Mouse (Mus musculus) C2C12 (cell line): Measurements from ENCODE around the gene Ankle2. TPM values are rescaled to one million over a fixed set of nuclear protein-coding genes. Genes with fewer than 3 reads are reported as not detected.

ENCODE experiments used
- H3K27me3 ChIP-seq: one replicate; pipeline ENCODE4 v1.6.1; 2011; ENCODE audit not compliant: control insufficient read depth, insufficient read depth, insufficient read length
- H3K36me3 ChIP-seq: one replicate; pipeline ENCODE4 v1.6.1; 2011; ENCODE audit not compliant: control insufficient read depth, insufficient read depth
- H3K4me3 ChIP-seq: one replicate; pipeline ENCODE4 v1.5.1; 2011; ENCODE audit warnings: mild to moderate bottlenecking, control low read depth; ENCODE audit not compliant: poor library complexity, insufficient read depth, severe bottlenecking
- H3K79me2 ChIP-seq: one replicate; pipeline ENCODE4 v1.6.1; 2011; ENCODE audit not compliant: control insufficient read depth, insufficient read depth
- H3K79me3 ChIP-seq: one replicate; pipeline ENCODE4 v1.6.1; 2011; ENCODE audit warnings: low read depth, control low read depth
- H3ac ChIP-seq: one replicate; pipeline ENCODE3; 2011; ENCODE audit warnings: low read depth; ENCODE audit not compliant: control insufficient read depth, insufficient read length
- CEBPB ChIP-seq: IDR thresholded peaks from one replicate; pipeline ENCODE4 v1.6.1; 2011; ENCODE audit warnings: low read depth, mild to moderate bottlenecking, control low read depth, moderate library complexity
- CTCF ChIP-seq: IDR thresholded peaks from one replicate; pipeline ENCODE4 v1.5.1; 2011; ENCODE audit not compliant: control insufficient read depth, insufficient read depth, insufficient read length
- FOSL1 ChIP-seq: IDR thresholded peaks from one replicate; pipeline ENCODE4 v1.8.0; 2011; ENCODE audit warnings: mild to moderate bottlenecking, low read length; ENCODE audit not compliant: poor library complexity, insufficient read depth, severe bottlenecking
- MAX ChIP-seq: IDR thresholded peaks from one replicate; pipeline ENCODE4 v1.6.1; 2011; ENCODE audit warnings: mild to moderate bottlenecking, control low read depth
- MYOD1 ChIP-seq: IDR thresholded peaks from one replicate; pipeline ENCODE4 v1.6.1; 2011; ENCODE audit warnings: low read depth; ENCODE audit not compliant: control insufficient read depth, insufficient read length
- MYOG ChIP-seq: IDR thresholded peaks from one replicate; pipeline ENCODE4 v1.6.1; 2011; ENCODE audit not compliant: control insufficient read depth, insufficient read length; ENCODE audit errors: extremely low read depth
- USF1 ChIP-seq: IDR thresholded peaks from one replicate; pipeline ENCODE4 v1.6.1; 2011; ENCODE audit warnings: low read depth, mild to moderate bottlenecking, control low read depth, moderate library complexity
- polyA plus RNA-seq: library from polyadenylated mRNA; unstranded; fragments of >200 nt; fragmentation: generic; extraction: Trizol; gene quantifications from one replicate; pipeline ENCODE4 v1.2.1, GENCODE M21; 2012; ENCODE audit warnings: missing spikeins

Ankle2 gene
- polyA plus RNA-seq, 1 experiment = 12.3 TPM

- Histone ChIP-seq H3K79me2 (peaks cover 39% of the 10 kb centered on the region), H3K4me3 (no peak overlapping the region), H3ac (no peak overlapping the region), H3K27me3 (no peaks in the 10 kb centered on the region), H3K36me3 (peaks cover 25% of the 10 kb centered on the region), H3K79me3 (peaks cover 29% of the 10 kb centered on the region)
- TF ChIP-seq MAX = no peak
- no peak for TF ChIP-seq CTCF
- TF ChIP-seq FOSL1 = no peak
- no peak for TF ChIP-seq MYOG
- no peak for TF ChIP-seq USF1
- TF ChIP-seq MYOD1 = no peak
- TF ChIP-seq CEBPB = no peak
Observed at GRCm38 (mm10) chr5:110232346-110232745, 1.5 kb downstream of the Ankle2 start.

GRCm38 (mm10) chr5:110244091-110244490, 13.3 kb downstream of the Ankle2 start:
- H3K79me3 ChIP-seq = no peaks in the 10 kb centered on the region
- no peak overlapping the region for H3ac ChIP-seq
- TF ChIP-seq CTCF (no peak), CEBPB (no peak), MYOG (no peak), FOSL1 (no peak), MYOD1 (no peak), MAX (no peak), USF1 (no peak)
- H3K79me2 ChIP-seq = no peaks in the 10 kb centered on the region
- no peak overlapping the region for H3K4me3 ChIP-seq
- H3K27me3 ChIP-seq = no peaks in the 10 kb centered on the region
- peaks cover 88% of the 10 kb centered on the region for H3K36me3 ChIP-seq

- no peaks in the 10 kb centered on the region for H3K27me3 ChIP-seq
- TF ChIP-seq FOSL1 (no peak), MYOD1 (no peak), USF1 (no peak), CTCF (no peak), CEBPB (no peak), MAX (no peak), MYOG (no peak)
Observed at GRCm38 (mm10) chr5:110266941-110267340, 36.1 kb downstream of the Ankle2 start.

GRCm38 (mm10) chr5:110269141-110270101, 38.6 kb downstream of the Ankle2 start, which contains the start of gene Pgam5:
Gene Pgam5, minus strand, starts transcription at chr5:110269913.
- peaks cover 52% of the 10 kb centered on the region for H3K79me2 ChIP-seq
- H3K36me3 ChIP-seq = peaks cover 34% of the 10 kb centered on the region
- peak within 1 kb of the TSS; percentile 79 for H3ac ChIP-seq
- no peaks in the 10 kb centered on the region for H3K27me3 ChIP-seq
- TF ChIP-seq CEBPB (no peak), CTCF (peak; percentile 80), MAX (peak; percentile 49)
- H3K4me3 ChIP-seq = peak within 1 kb of the TSS; percentile 91
- H3K79me3 ChIP-seq = peaks cover 38% of the 10 kb centered on the region

More at GRCm38 (mm10) chr5:110266941-110267340, 36.1 kb downstream of the Ankle2 start:
- Histone ChIP-seq H3ac (no peak overlapping the region), H3K79me2 (peaks cover 52% of the 10 kb centered on the region), H3K36me3 (peaks cover 43% of the 10 kb centered on the region), H3K4me3 (no peak overlapping the region), H3K79me3 (peaks cover 39% of the 10 kb centered on the region)

GRCm38 (mm10) chr5:110270242-110270641, 39.4 kb downstream of the Ankle2 start:
- H3K36me3 ChIP-seq = peaks cover 26% of the 10 kb centered on the region
- H3K79me2 ChIP-seq = peaks cover 43% of the 10 kb centered on the region
- H3K27me3 ChIP-seq = no peaks in the 10 kb centered on the region
- peaks cover 35% of the 10 kb centered on the region for H3K79me3 ChIP-seq
- no peak for TF ChIP-seq MYOD1
- no peak for TF ChIP-seq CTCF
- TF ChIP-seq FOSL1 = no peak
- no peak for TF ChIP-seq CEBPB
- TF ChIP-seq MAX = no peak
- TF ChIP-seq USF1 = no peak
- TF ChIP-seq MYOG = no peak
- no peak overlapping the region for H3K4me3 ChIP-seq
- H3ac ChIP-seq = no peak overlapping the region

GRCm38 (mm10) chr5:110274147-110274546, 43.3 kb downstream of the Ankle2 start:
- peaks cover 3% of the 10 kb centered on the region for H3K79me3 ChIP-seq
- no peak for TF ChIP-seq CEBPB
- TF ChIP-seq FOSL1 = no peak
- no peak for TF ChIP-seq CTCF
- TF ChIP-seq MYOD1 = no peak
- TF ChIP-seq USF1 = no peak
- no peak for TF ChIP-seq MAX
- no peak for TF ChIP-seq MYOG
- H3K27me3 ChIP-seq = no peaks in the 10 kb centered on the region
- H3K36me3 ChIP-seq = no peaks in the 10 kb centered on the region
- peaks cover 5% of the 10 kb centered on the region for H3K79me2 ChIP-seq
- no peak overlapping the region for H3K4me3 ChIP-seq
- H3ac ChIP-seq = no peak overlapping the region
